Mouse (Mus musculus) heart, embryonic 10.5 days (tissue): Measurements from ENCODE around the gene Epha4. TPM values are rescaled to one million over a fixed set of nuclear protein-coding genes. Genes with fewer than 3 reads are reported as not detected.

ENCODE experiments used
- DNase-seq: peaks from one replicate; pipeline ENCODE4 v3.0.0-alpha.2; 2017; ENCODE audit warnings: low spot score
- H3K27ac ChIP-seq: fragments of 300-500 bp; sonication (generic); 2 replicates; pipeline ENCODE4 v1.5.1; 2016; ENCODE audit warnings: mild to moderate bottlenecking
- H3K27me3 ChIP-seq: fragments of 300-500 bp; sonication (generic); 2 replicates; pipeline ENCODE4 v1.6.1; 2016; ENCODE audit warnings: mild to moderate bottlenecking; ENCODE audit not compliant: poor library complexity, insufficient read depth, severe bottlenecking
- H3K36me3 ChIP-seq: fragments of 300-500 bp; sonication (generic); 2 replicates; pipeline ENCODE4 v1.6.1; 2016; ENCODE audit warnings: mild to moderate bottlenecking, moderate library complexity
- H3K4me1 ChIP-seq: fragments of 300-500 bp; sonication (generic); 2 replicates; pipeline ENCODE4 v1.6.1; 2016; ENCODE audit warnings: mild to moderate bottlenecking
- H3K4me3 ChIP-seq: fragments of 300-500 bp; sonication (generic); 2 replicates; pipeline ENCODE4 v1.5.1; 2016; ENCODE audit warnings: mild to moderate bottlenecking, moderate library complexity
- H3K9me3 ChIP-seq: fragments of 300-500 bp; sonication (generic); 2 replicates; pipeline ENCODE4 v1.6.1; 2016; ENCODE audit warnings: mild to moderate bottlenecking, moderate library complexity
- WGBS: fragments of 180-500 bp; shearing (Covaris S2); methylation state at CpG from one replicate; pipeline ENCODE4 v1.1.7; 2016; 5-methylcytosine and 5-hydroxymethylcytosine counted together
- microRNA-seq: library from miRNA; unstranded; fragments of <30 nt; microRNA quantifications from one replicate; pipeline ENCODE4, GENCODE M21; 2017
- polyA plus RNA-seq: library from polyadenylated mRNA; unstranded; fragments of >200 nt; fragmentation: Nextera tagmentation; extraction: Ambion mirVana; gene quantifications from 2 replicates; pipeline ENCODE4 v1.2.1, GENCODE M21; 2016

Gene Epha4
- polyA plus RNA-seq, 1 experiment from 2014 or later = 11.5 TPM

- H3K4me3 ChIP-seq = no peak overlapping the region
- no peaks in the 10 kb centered on the region for H3K4me1 ChIP-seq
- no peaks in the 10 kb centered on the region for H3K9me3 ChIP-seq
- H3K27ac ChIP-seq = no peak overlapping the region
- no peaks in the 10 kb centered on the region for H3K27me3 ChIP-seq
- no peak for DNase-seq
- WGBS = 70% methylated on average over 1 of the region's 1 CpGs
- H3K36me3 ChIP-seq = peaks cover 5% of the 10 kb centered on the region; the same call in 1 of the 2 replicates
Observed at GRCm38 (mm10) chr1:77363848-77364247, 151.0 kb downstream of the Epha4 start.

GRCm38 (mm10) chr1:77346459-77346858 lies 168.4 kb downstream of the Epha4 start:
- DNase-seq = no peak
- Histone ChIP-seq H3K4me3 (no peak overlapping the region), H3K27ac (no peak overlapping the region), H3K4me1 (no peaks in the 10 kb centered on the region), H3K36me3 (no peaks in the 10 kb centered on the region), H3K9me3 (no peaks in the 10 kb centered on the region), H3K27me3 (no peaks in the 10 kb centered on the region)
- 93% methylated on average over 4 of the region's 4 CpGs for WGBS

- DNase-seq = no peak
- H3K4me1 ChIP-seq = 0 out of 2 replicates have a peak, but pooled peaks cover 3% of the 10 kb centered on the region
- 81% methylated on average over 4 of the region's 4 CpGs for WGBS
- H3K9me3 ChIP-seq = no peaks in the 10 kb centered on the region
- H3K4me3 ChIP-seq = no peak overlapping the region
- H3K27me3 ChIP-seq = no peaks in the 10 kb centered on the region
- H3K27ac ChIP-seq = no peak overlapping the region
- no peaks in the 10 kb centered on the region for H3K36me3 ChIP-seq
Observed at GRCm38 (mm10) chr1:77343792-77344191, 171.1 kb downstream of the Epha4 start.

- H3K27ac ChIP-seq = no peak overlapping the region
- DNase-seq = no peak
- H3K36me3 ChIP-seq = no peaks in the 10 kb centered on the region
- WGBS = 55% methylated on average over 5 of the region's 5 CpGs
- H3K9me3 ChIP-seq = no peaks in the 10 kb centered on the region
- H3K4me3 ChIP-seq = no peak overlapping the region
- peaks cover 19% of the 10 kb centered on the region; the same call in 1 of the 2 replicates for H3K4me1 ChIP-seq
- no peaks in the 10 kb centered on the region for H3K27me3 ChIP-seq
Observed at GRCm38 (mm10) chr1:77339701-77340100, 175.2 kb downstream of the Epha4 start.

- no peak for DNase-seq
- 32% methylated on average over 6 of the region's 6 CpGs for WGBS
- no peaks in the 10 kb centered on the region for H3K9me3 ChIP-seq
- H3K36me3 ChIP-seq = no peaks in the 10 kb centered on the region
- H3K4me1 ChIP-seq = peaks cover 19% of the 10 kb centered on the region; the same call in 1 of the 2 replicates
- H3K27me3 ChIP-seq = no peaks in the 10 kb centered on the region
- no peak overlapping the region for H3K4me3 ChIP-seq
- H3K27ac ChIP-seq = no peak overlapping the region
Observed at GRCm38 (mm10) chr1:77338346-77338745, 176.5 kb downstream of the Epha4 start.

GRCm38 (mm10) chr1:77336937-77337336 lies 178.0 kb downstream of the Epha4 start:
- H3K9me3 ChIP-seq = no peaks in the 10 kb centered on the region
- H3K27me3 ChIP-seq = no peaks in the 10 kb centered on the region
- no peak for DNase-seq
- H3K4me1 ChIP-seq = peaks cover 19% of the 10 kb centered on the region; the same call in 1 of the 2 replicates
- no peak overlapping the region for H3K27ac ChIP-seq
- H3K36me3 ChIP-seq = no peaks in the 10 kb centered on the region
- H3K4me3 ChIP-seq = no peak overlapping the region
- 58% methylated on average over 7 of the region's 7 CpGs for WGBS

- Histone ChIP-seq H3K36me3 (no peaks in the 10 kb centered on the region), H3K4me3 (no peak overlapping the region), H3K27me3 (no peaks in the 10 kb centered on the region), H3K9me3 (no peaks in the 10 kb centered on the region), H3K4me1 (no peaks in the 10 kb centered on the region), H3K27ac (no peak overlapping the region)
- 83% methylated on average over 4 of the region's 4 CpGs for WGBS
- DNase-seq = no peak
Observed at GRCm38 (mm10) chr1:77318597-77319127, 196.2 kb downstream of the Epha4 start.

Small RNAs within 50 kb of the gene (microRNA-seq; reads per million reads assigned to microRNA genes)
- gene Mir6352 = not detected
